Mouse (Mus musculus) CH12.LX (cell line): ENCODE measurements around the gene Hist1h2ae. TPM values are rescaled to one million over a fixed set of nuclear protein-coding genes. Genes with fewer than 3 reads are reported as not detected.

ENCODE experiments used
- DNase-seq: peaks from one replicate; pipeline ENCODE4 v3.0.0-alpha.2; 2013; ENCODE audit errors: extremely low read depth
- H3K27ac ChIP-seq: 2 replicates; pipeline ENCODE4 v1.5.1; 2012; ENCODE audit warnings: low read depth, mild to moderate bottlenecking, control low read depth, moderate library complexity; ENCODE audit not compliant: insufficient read depth
- H3K27me3 ChIP-seq: replicated peaks from 2 replicates; pipeline ENCODE3; 2012; ENCODE audit warnings: inconsistent platforms
- H3K36me3 ChIP-seq, 2 experiments: replicated peaks in 1 of 2; 2 replicates each; pipeline versions ENCODE3 to v1.6.1; 2012; ENCODE audit warnings: inconsistent platforms in 1 of 2, low read length in 1 of 2, mild to moderate bottlenecking in 1 of 2, mixed read lengths in 1 of 2, moderate library complexity in 1 of 2; ENCODE audit not compliant: control insufficient read depth in 1 of 2, insufficient read depth in 1 of 2
- H3K4me1 ChIP-seq, 2 experiments: 2 replicates each; pipeline ENCODE4 v1.6.1; 2012; ENCODE audit warnings: inconsistent platforms in 1 of 2, moderate library complexity in 1 of 2; ENCODE audit not compliant: insufficient read depth in 2 of 2, control insufficient read depth in 1 of 2
- H3K4me2 ChIP-seq: 2 replicates; pipeline ENCODE4 v1.6.1; 2012; ENCODE audit warnings: low read depth, mild to moderate bottlenecking, control low read depth; ENCODE audit not compliant: poor library complexity, insufficient read depth, severe bottlenecking
- H3K4me3 ChIP-seq, 3 experiments: fragments of 150-350 bp in 1 of 3; sonication (generic) in 1 of 3; replicated peaks in 1 of 3; 2 replicates each; pipeline versions ENCODE3 to v1.5.1; 2011 to 2012; ENCODE audit warnings: low read depth in 2 of 3, low read length in 2 of 3, mild to moderate bottlenecking in 2 of 3, moderate library complexity in 2 of 3, control low read depth in 1 of 3, improper control_type of control experiment in 1 of 3, inconsistent platforms in 1 of 3, mixed read lengths in 1 of 3; ENCODE audit not compliant: poor library complexity in 1 of 3
- H3K79me2 ChIP-seq: replicated peaks from 2 replicates; pipeline ENCODE4 v1.6.1; 2012; ENCODE audit warnings: mild to moderate bottlenecking, moderate library complexity; ENCODE audit not compliant: control insufficient read depth, poor library complexity, insufficient read depth, severe bottlenecking; ENCODE audit errors: extremely low read depth
- H3K9ac ChIP-seq: 2 replicates; pipeline ENCODE4 v1.6.1; 2012; ENCODE audit warnings: low read depth, mild to moderate bottlenecking, control low read depth, moderate library complexity; ENCODE audit not compliant: insufficient read depth
- H3K9me3 ChIP-seq: replicated peaks from 2 replicates; pipeline ENCODE3; 2012; ENCODE audit warnings: low read length, inconsistent platforms, mixed read lengths
- BHLHE40 ChIP-seq: IDR thresholded peaks from 2 replicates; pipeline ENCODE4 v1.6.1; 2011; ENCODE audit warnings: mild to moderate bottlenecking, low read depth, low read length, improper control_type of control experiment
- ELF1 ChIP-seq: IDR thresholded peaks from 2 replicates; pipeline ENCODE4 v1.6.1; 2014; ENCODE audit warnings: low read depth, mild to moderate bottlenecking, inconsistent platforms, low read length, improper control_type of control experiment
- ETS1 ChIP-seq: conservative IDR thresholded peaks from 2 replicates; pipeline ENCODE4 v1.6.1; 2012; ENCODE audit warnings: low read depth, mild to moderate bottlenecking, inconsistent platforms, low read length, improper control_type of control experiment, moderate library complexity
- JUND ChIP-seq: conservative IDR thresholded peaks from 2 replicates; pipeline ENCODE4 v1.6.1; 2011; ENCODE audit warnings: low read depth, low read length, improper control_type of control experiment
- MEF2A ChIP-seq: IDR thresholded peaks from 2 replicates; pipeline ENCODE4 v1.6.1; 2014; ENCODE audit warnings: low read depth, mild to moderate bottlenecking, inconsistent platforms, low read length, improper control_type of control experiment, borderline replicate concordance
- MXI1 ChIP-seq: IDR thresholded peaks from 2 replicates; pipeline ENCODE4 v1.6.1; 2011; ENCODE audit warnings: mild to moderate bottlenecking, low read depth, low read length, improper control_type of control experiment
- NELFE ChIP-seq: IDR thresholded peaks from 2 replicates; pipeline ENCODE4 v1.6.1; 2011; ENCODE audit warnings: low read depth, low read length, improper control_type of control experiment
- NRF1 ChIP-seq: IDR thresholded peaks from 2 replicates; pipeline ENCODE4 v1.6.1; 2014; ENCODE audit warnings: low read depth, mild to moderate bottlenecking, inconsistent platforms, low read length, improper control_type of control experiment, moderate library complexity
- RAD21 ChIP-seq: IDR thresholded peaks from 2 replicates; pipeline ENCODE4 v1.6.1; 2011; ENCODE audit warnings: low read depth, mild to moderate bottlenecking, low read length, improper control_type of control experiment, moderate library complexity
- SIN3A ChIP-seq: IDR thresholded peaks from 2 replicates; pipeline ENCODE4 v1.6.1; 2012; ENCODE audit warnings: low read length, improper control_type of control experiment, inconsistent platforms
- TBP ChIP-seq: conservative IDR thresholded peaks from 2 replicates; pipeline ENCODE4 v1.6.1; 2011; ENCODE audit warnings: low read depth, low read length, improper control_type of control experiment
- TCF12 ChIP-seq: IDR thresholded peaks from 2 replicates; pipeline ENCODE4 v1.6.1; 2014; ENCODE audit warnings: low read depth, mild to moderate bottlenecking, inconsistent platforms, low read length, improper control_type of control experiment
- UBTF ChIP-seq: IDR thresholded peaks from 2 replicates; pipeline ENCODE4 v1.6.1; 2012; ENCODE audit warnings: low read depth, mild to moderate bottlenecking, inconsistent platforms, low read length, improper control_type of control experiment, moderate library complexity
- ZC3H11A ChIP-seq: IDR thresholded peaks from 2 replicates; pipeline ENCODE4 v1.6.1; 2012; ENCODE audit warnings: low read depth, mild to moderate bottlenecking, inconsistent platforms, low read length, improper control_type of control experiment
- ZNF384 ChIP-seq: IDR thresholded peaks from 2 replicates; pipeline ENCODE4 v1.6.1; 2012; ENCODE audit warnings: low read depth, low read length, improper control_type of control experiment, inconsistent platforms
- dilution Hi-C: fragments of 300-500 bp; cut with MboI; formaldehyde crosslinking; loops from 2 replicates; pipeline ENCODE4 v1.14.3; 2020; ENCODE audit warnings: low sequenced_read_pairs; ENCODE audit not compliant: extremely low pct_unique_long_range_greater_than_20kb, extremely low pct_ligation_motif_present
- in situ Hi-C: fragments of 300-500 bp; cut with MboI; formaldehyde crosslinking; loops from 3 replicates; pipeline ENCODE4 v1.14.3; 2019; ENCODE audit warnings: low sequenced_read_pairs, low pct_ligation_motif_present, low pct_unique_long_range_greater_than_20kb, mixed read lengths
- polyA plus RNA-seq: library from polyadenylated mRNA; unstranded; fragments of >175 nt; gene quantifications from 2 replicates; pipeline ENCODE4 v1.2.1, GENCODE M21; 2012; ENCODE audit warnings: low read depth; ENCODE audit not compliant: insufficient read length
- total RNA-seq, 2 experiments: library from RNA; depleted of rRNA; stranded (reverse); fragments of 300-350 nt in 1 of 2; fragments of >200 nt in 1 of 2; gene quantifications; 2 replicates each; pipeline ENCODE4 v1.2.3; 2012 to 2014

The Hist1h2ae gene
- total and polyA plus RNA-seq, 3 experiments: 3.5 to 648 (median 16.3) TPM

- H3K36me3 ChIP-seq: peaks cover 2 to 27% of the 10 kb centered on the region in 2 experiments
- no peak for TF ChIP-seq MXI1
- TF ChIP-seq TBP: peak; percentile 90
- TF ChIP-seq, all 38 proteins: peak for 1
- no peaks in the 10 kb centered on the region for H3K9me3 ChIP-seq
- no peak overlapping the region for H3K4me2 ChIP-seq
- in situ Hi-C loops (no loop called here), dilution Hi-C loops (no loop called here)
- no peak overlapping the region for H3K27ac ChIP-seq
- no peak for DNase-seq
- no peak overlapping the region for H3K4me3 ChIP-seq
- no peaks in the 10 kb centered on the region for H3K79me2 ChIP-seq
- peaks cover 8 to 16% of the 10 kb centered on the region in 2 experiments; a peak in 3 of 4 replicates for H3K4me1 ChIP-seq
- H3K9ac ChIP-seq: no peak overlapping the region
- H3K27me3 ChIP-seq: no peaks in the 10 kb centered on the region
Observed at GRCm38 (mm10) chr13:23610393-23610792, 39.4 kb upstream of the Hist1h2ae start.

- no peak overlapping the region for H3K27ac ChIP-seq
- H3K9ac ChIP-seq: no peak overlapping the region
- H3K9me3 ChIP-seq: no peaks in the 10 kb centered on the region
- in situ Hi-C loops (no loop called here), dilution Hi-C loops (no loop called here)
- no peak for DNase-seq
- H3K27me3 ChIP-seq: no peaks in the 10 kb centered on the region
- H3K4me3 ChIP-seq: no peak overlapping the region
- peaks cover 5 to 13% of the 10 kb centered on the region in 2 experiments; a peak in 3 of 4 replicates for H3K4me1 ChIP-seq
- no peak overlapping the region for H3K4me2 ChIP-seq
- peaks cover 2 to 32% of the 10 kb centered on the region in 2 experiments for H3K36me3 ChIP-seq
- H3K79me2 ChIP-seq: no peaks in the 10 kb centered on the region
- no peak for TF ChIP-seq ZNF384
- no peak for TF ChIP-seq RAD21
- TF ChIP-seq NELFE: no peak
- no peak for TF ChIP-seq SIN3A
- no peak for TF ChIP-seq NRF1
- no peak for TF ChIP-seq MEF2A
- TF ChIP-seq TCF12: no peak
- no peak for TF ChIP-seq JUND
- TF ChIP-seq ETS1: no peak
- no peak for TF ChIP-seq MXI1
- TF ChIP-seq UBTF: no peak
- no peak for TF ChIP-seq ZC3H11A
- TF ChIP-seq ELF1: no peak
- TF ChIP-seq BHLHE40: no peak
Observed at GRCm38 (mm10) chr13:23609844-23610243, 38.8 kb upstream of the Hist1h2ae start.
